Mouse (Mus musculus): ENCODE measurements around the gene Gm9747. TPM values are rescaled to one million over a fixed set of nuclear protein-coding genes. Genes with fewer than 3 reads are reported as not detected.

Gene Gm9747
- polyA plus RNA-seq (2015; fragmentation: Nextera tagmentation; extraction: Ambion mirVana) = 44.4 and 63.5 TPM in 2 replicates

GRCm38 (mm10) chr1:82232812-82233211, at the start of gene Gm9747:
Gm9747 (plus strand) TSS chr1:82233112.

Other genes with a start within 250 kb of the Gm9747 start
- gene Irs1, start 58.3 kb downstream of the Gm9747 start, polyA plus RNA-seq (2015; fragmentation: Nextera tagmentation; extraction: Ambion mirVana) = 13.9 and 18.7 TPM in 2 replicates
- 6.7 and 7.0 TPM in 2 replicates for gene Rhbdd1, start 83.3 kb downstream of the Gm9747 start, polyA plus RNA-seq (2015; fragmentation: Nextera tagmentation; extraction: Ambion mirVana)

All from skeletal muscle tissue, postnatal 0 days (tissue).